Mouse (Mus musculus) limb, embryonic 10.5 days (tissue): ENCODE measurements at regions not wholly inside any gene's neighbourhood (a gene's known extent, or its start where the extent isn't known, plus 50 kb on each side); places are given as distances from the start of the nearest gene placed in this dataset.

Source experiments
- DNase-seq: peaks from one replicate; pipeline ENCODE4 v3.0.0-alpha.2; 2017; ENCODE audit warnings: low spot score
- H3K27ac ChIP-seq: fragments of 300-500 bp; sonication (generic); 2 replicates; pipeline ENCODE4 v1.5.1; 2016; ENCODE audit warnings: mild to moderate bottlenecking
- H3K27me3 ChIP-seq: fragments of 300-500 bp; sonication (generic); 2 replicates; pipeline ENCODE4 v1.6.1; 2016; ENCODE audit warnings: low read depth, mild to moderate bottlenecking; ENCODE audit not compliant: poor library complexity, severe bottlenecking
- H3K36me3 ChIP-seq: fragments of 300-500 bp; sonication (generic); 2 replicates; pipeline ENCODE4 v1.6.1; 2016; ENCODE audit warnings: mild to moderate bottlenecking, moderate library complexity
- H3K4me1 ChIP-seq: fragments of 300-500 bp; sonication (generic); 2 replicates; pipeline ENCODE4 v1.6.1; 2016
- H3K4me3 ChIP-seq: fragments of 300-500 bp; sonication (generic); 2 replicates; pipeline ENCODE4 v1.5.1; 2016; ENCODE audit warnings: mild to moderate bottlenecking, moderate library complexity
- H3K9me3 ChIP-seq: fragments of 300-500 bp; sonication (generic); replicated peaks from 2 replicates; pipeline ENCODE4 v1.6.1; 2016; ENCODE audit warnings: mild to moderate bottlenecking
- WGBS: fragments of 180-500 bp; shearing (Covaris S2); methylation state at CpG from one replicate; pipeline ENCODE4 v1.1.7; 2016; 5-methylcytosine and 5-hydroxymethylcytosine counted together

GRCm38 (mm10) chr9:34029503-34030169 is 456.1 kb upstream of the Kirrel3 start:
- DNase-seq, result peak; percentile 73
- peaks cover 16% of the 10 kb centered on the region for H3K4me1 ChIP-seq
- WGBS, result 57% methylated on average over 10 of the region's 10 CpGs
- peak overlapping the region; percentile 64; the same call in 1 of the 2 replicates for H3K27ac ChIP-seq
- no peaks in the 10 kb centered on the region for H3K27me3 ChIP-seq
- no peaks in the 10 kb centered on the region for H3K9me3 ChIP-seq
- no peak overlapping the region for H3K4me3 ChIP-seq
- H3K36me3 ChIP-seq, result no peaks in the 10 kb centered on the region

DNA sequence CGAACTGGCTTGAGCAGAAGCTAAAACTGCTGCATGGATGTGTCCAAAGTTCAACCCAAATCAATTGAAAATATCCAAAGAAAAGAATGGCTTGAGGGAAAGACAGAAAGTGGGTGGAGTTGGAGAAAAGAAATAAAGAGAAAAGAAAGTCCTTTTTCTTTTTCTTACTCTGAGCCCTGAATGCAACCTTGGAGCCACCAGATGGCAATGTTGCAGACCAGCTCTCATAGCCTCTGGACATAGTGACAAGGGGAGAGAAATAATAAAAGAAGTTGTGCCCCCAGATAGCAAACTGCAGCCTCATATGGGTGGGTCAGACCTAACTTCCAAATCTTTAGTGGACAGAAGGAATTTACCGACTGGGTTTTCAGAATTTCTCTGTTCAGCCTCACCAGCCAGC is 431.3 kb upstream of the Kirrel3 start:
- Histone ChIP-seq H3K27me3 (no peaks in the 10 kb centered on the region), H3K4me3 (no peak overlapping the region), H3K36me3 (no peaks in the 10 kb centered on the region), H3K9me3 (no peaks in the 10 kb centered on the region), H3K27ac (no peak overlapping the region), H3K4me1 (no peaks in the 10 kb centered on the region)
- peak; percentile 30 for DNase-seq
- WGBS, result 59% methylated on average over 2 of the region's 2 CpGs
